Mouse (Mus musculus) heart, embryonic 13.5 days (tissue): ENCODE results near the gene Hdac11. TPM values are rescaled to one million over a fixed set of nuclear protein-coding genes. Genes with fewer than 3 reads are reported as not detected.

Source experiments
- ATAC-seq: fragments of 200-750 bp; cut with Nextera tagmentation; 2 replicates; pipeline ENCODE4 v1.8.0; 2017; ENCODE audit warnings: moderate TSS enrichment; ENCODE audit not compliant: insufficient number of reproducible peaks, low FRiP score, low TSS enrichment; ENCODE audit errors: extremely low read depth
- H3K27ac ChIP-seq: fragments of 300-500 bp; sonication (generic); replicated peaks from 2 replicates; pipeline ENCODE4 v1.5.1; 2015; ENCODE audit warnings: moderate library complexity, mild to moderate bottlenecking, inconsistent platforms
- H3K27me3 ChIP-seq: fragments of 300-500 bp; sonication (generic); replicated peaks from 2 replicates; pipeline ENCODE4 v1.6.1; 2015; ENCODE audit warnings: mild to moderate bottlenecking, inconsistent platforms
- H3K36me3 ChIP-seq: fragments of 300-500 bp; sonication (generic); 2 replicates; pipeline ENCODE4 v1.6.1; 2015; ENCODE audit warnings: mild to moderate bottlenecking, inconsistent platforms
- H3K4me1 ChIP-seq: fragments of 300-500 bp; sonication (generic); 2 replicates; pipeline ENCODE4 v1.6.1; 2015; ENCODE audit warnings: inconsistent platforms
- H3K4me2 ChIP-seq: fragments of 300-500 bp; sonication (generic); 2 replicates; pipeline ENCODE4 v1.6.1; 2015; ENCODE audit warnings: inconsistent platforms, mild to moderate bottlenecking, moderate library complexity
- H3K4me3 ChIP-seq: fragments of 300-500 bp; sonication (generic); 2 replicates; pipeline ENCODE4 v1.5.1; 2015; ENCODE audit warnings: moderate library complexity, mild to moderate bottlenecking, inconsistent platforms
- H3K9ac ChIP-seq: fragments of 300-500 bp; sonication (generic); 2 replicates; pipeline ENCODE4 v1.6.1; 2015; ENCODE audit warnings: inconsistent platforms, mild to moderate bottlenecking, moderate library complexity
- H3K9me3 ChIP-seq: fragments of 300-500 bp; sonication (generic); 2 replicates; pipeline ENCODE4 v1.6.1; 2016; ENCODE audit warnings: inconsistent platforms
- WGBS: fragments of 180-500 bp; shearing (Covaris S2); methylation state at CpG from one replicate; pipeline ENCODE4 v1.1.7; 2015; ENCODE audit warnings: mixed read lengths; 5-methylcytosine and 5-hydroxymethylcytosine counted together
- polyA plus RNA-seq: library from polyadenylated mRNA; unstranded; fragments of >200 nt; fragmentation: Nextera tagmentation; extraction: Ambion mirVana; gene quantifications from 2 replicates; pipeline ENCODE4 v1.2.1, GENCODE M21; 2015

Hdac11 gene
- polyA plus RNA-seq, 1 experiment from 2014 or later, result 8.2 TPM

GRCm38 (mm10) chr6:91172381-91172780 lies 15.9 kb downstream of the Hdac11 start:
- H3K9me3 ChIP-seq, result no peaks in the 10 kb centered on the region
- 46% methylated on average over 2 of the region's 2 CpGs for WGBS
- H3K4me3 ChIP-seq, result no peak overlapping the region
- no peaks in the 10 kb centered on the region for H3K27me3 ChIP-seq
- no peak overlapping the region for H3K27ac ChIP-seq
- H3K4me2 ChIP-seq, result no peak overlapping the region
- H3K4me1 ChIP-seq, result peaks cover 11% of the 10 kb centered on the region
- no peak overlapping the region for H3K9ac ChIP-seq
- no peak for ATAC-seq
- peaks cover 41% of the 10 kb centered on the region for H3K36me3 ChIP-seq

- Histone ChIP-seq H3K9ac (no peak overlapping the region), H3K27me3 (peaks cover 3% of the 10 kb centered on the region; the same call in 1 of the 2 replicates), H3K4me2 (no peak overlapping the region), H3K36me3 (peaks cover 39% of the 10 kb centered on the region), H3K27ac (no peak overlapping the region), H3K9me3 (no peaks in the 10 kb centered on the region), H3K4me1 (peaks cover 11% of the 10 kb centered on the region), H3K4me3 (no peak overlapping the region)
- WGBS, result 46% methylated on average over 7 of the region's 7 CpGs
- no peak for ATAC-seq
These were observed 16.9 kb downstream of the Hdac11 start for GRCm38 (mm10) chr6:91173221-91173880.

- no peak overlapping the region for H3K4me2 ChIP-seq
- H3K4me3 ChIP-seq, result no peak overlapping the region
- no peak overlapping the region for H3K27ac ChIP-seq
- ATAC-seq, result no peak
- no peaks in the 10 kb centered on the region for H3K9me3 ChIP-seq
- no peak overlapping the region; the same call in 1 of the 2 replicates for H3K9ac ChIP-seq
- H3K27me3 ChIP-seq, result peaks cover 3% of the 10 kb centered on the region; the same call in 1 of the 2 replicates
- 73% methylated on average over 3 of the region's 3 CpGs for WGBS
- peaks cover 11% of the 10 kb centered on the region for H3K4me1 ChIP-seq
- peaks cover 32% of the 10 kb centered on the region for H3K36me3 ChIP-seq
These were observed 17.7 kb downstream of the Hdac11 start for GRCm38 (mm10) chr6:91174211-91174610.

GRCm38 (mm10) chr6:91180767-91181171 lies 24.3 kb downstream of the Hdac11 start:
- ATAC-seq, result no peak
- Histone ChIP-seq H3K36me3 (no peaks in the 10 kb centered on the region), H3K27me3 (peaks cover 3% of the 10 kb centered on the region), H3K27ac (peak overlapping the region; percentile 43), H3K4me2 (no peak overlapping the region), H3K4me3 (no peak overlapping the region), H3K9ac (no peak overlapping the region), H3K9me3 (no peaks in the 10 kb centered on the region), H3K4me1 (peaks cover 44% of the 10 kb centered on the region)
- WGBS, result 56% methylated on average over 9 of the region's 9 CpGs

GRCm38 (mm10) chr6:91181320-91181719 lies 24.9 kb downstream of the Hdac11 start:
- no peak for ATAC-seq
- peak overlapping the region; percentile 43 for H3K27ac ChIP-seq
- no peaks in the 10 kb centered on the region for H3K36me3 ChIP-seq
- WGBS, result 71% methylated on average over 2 of the region's 2 CpGs
- H3K4me3 ChIP-seq, result no peak overlapping the region
- peaks cover 44% of the 10 kb centered on the region for H3K4me1 ChIP-seq
- no peak overlapping the region for H3K9ac ChIP-seq
- no peaks in the 10 kb centered on the region for H3K9me3 ChIP-seq
- no peak overlapping the region for H3K4me2 ChIP-seq
- H3K27me3 ChIP-seq, result peaks cover 3% of the 10 kb centered on the region

- Histone ChIP-seq H3K27ac (no peak overlapping the region), H3K4me2 (no peak overlapping the region), H3K36me3 (no peaks in the 10 kb centered on the region), H3K4me1 (peaks cover 45% of the 10 kb centered on the region), H3K27me3 (peaks cover 6% of the 10 kb centered on the region), H3K9me3 (no peaks in the 10 kb centered on the region), H3K4me3 (no peak overlapping the region), H3K9ac (no peak overlapping the region)
- 56% methylated on average over 4 of the region's 4 CpGs for whole genome bisulfite sequencing
- ATAC-seq, result no peak
These were observed 25.6 kb downstream of the Hdac11 start for GRCm38 (mm10) chr6:91182075-91182490.

- H3K4me3 ChIP-seq, result no peak overlapping the region
- H3K4me1 ChIP-seq, result peaks cover 54% of the 10 kb centered on the region
- no peak overlapping the region for H3K27ac ChIP-seq
- ATAC-seq, result no peak
- H3K9ac ChIP-seq, result no peak overlapping the region
- peaks cover 6% of the 10 kb centered on the region for H3K27me3 ChIP-seq
- H3K4me2 ChIP-seq, result no peak overlapping the region
- H3K36me3 ChIP-seq, result no peaks in the 10 kb centered on the region
- no peaks in the 10 kb centered on the region for H3K9me3 ChIP-seq
- 33% methylated on average over 1 of the region's 1 CpGs for WGBS
These were observed 26.6 kb downstream of the Hdac11 start for GRCm38 (mm10) chr6:91183041-91183440.

GRCm38 (mm10) chr6:91183980-91184379 lies 27.5 kb downstream of the Hdac11 start:
- no peak for ATAC-seq
- 49% methylated on average over 2 of the region's 2 CpGs for WGBS
- H3K4me3 ChIP-seq, result no peak overlapping the region
- H3K27ac ChIP-seq, result no peak overlapping the region
- no peaks in the 10 kb centered on the region for H3K9me3 ChIP-seq
- no peak overlapping the region for H3K9ac ChIP-seq
- peaks cover 54% of the 10 kb centered on the region for H3K4me1 ChIP-seq
- H3K36me3 ChIP-seq, result no peaks in the 10 kb centered on the region
- peaks cover 6% of the 10 kb centered on the region for H3K27me3 ChIP-seq
- H3K4me2 ChIP-seq, result no peak overlapping the region

GRCm38 (mm10) chr6:91184776-91185175 lies 28.3 kb downstream of the Hdac11 start:
- H3K4me1 ChIP-seq, result peaks cover 54% of the 10 kb centered on the region
- WGBS, result 56% methylated on average over 3 of the region's 3 CpGs
- no peaks in the 10 kb centered on the region for H3K9me3 ChIP-seq
- no peak for ATAC-seq
- H3K9ac ChIP-seq, result no peak overlapping the region
- H3K27ac ChIP-seq, result no peak overlapping the region
- peaks cover 6% of the 10 kb centered on the region for H3K27me3 ChIP-seq
- no peaks in the 10 kb centered on the region for H3K36me3 ChIP-seq
- no peak overlapping the region for H3K4me3 ChIP-seq
- no peak overlapping the region for H3K4me2 ChIP-seq

GRCm38 (mm10) chr6:91185502-91185901 lies 29.0 kb downstream of the Hdac11 start:
- H3K4me1 ChIP-seq, result peaks cover 47% of the 10 kb centered on the region
- WGBS, result 83% methylated on average over 5 of the region's 5 CpGs
- H3K4me2 ChIP-seq, result no peak overlapping the region
- H3K9me3 ChIP-seq, result no peaks in the 10 kb centered on the region
- H3K4me3 ChIP-seq, result no peak overlapping the region
- H3K9ac ChIP-seq, result no peak overlapping the region
- ATAC-seq, result no peak
- H3K27me3 ChIP-seq, result peaks cover 6% of the 10 kb centered on the region
- no peaks in the 10 kb centered on the region for H3K36me3 ChIP-seq
- no peak overlapping the region for H3K27ac ChIP-seq

- Histone ChIP-seq H3K27ac (no peak overlapping the region), H3K4me2 (no peak overlapping the region), H3K36me3 (no peaks in the 10 kb centered on the region), H3K4me3 (no peak overlapping the region), H3K4me1 (peaks cover 40% of the 10 kb centered on the region), H3K9ac (no peak overlapping the region), H3K9me3 (no peaks in the 10 kb centered on the region), H3K27me3 (peaks cover 6% of the 10 kb centered on the region)
- 50% methylated on average over 4 of the region's 4 CpGs for WGBS
- ATAC-seq, result no peak
These were observed 29.9 kb downstream of the Hdac11 start for GRCm38 (mm10) chr6:91186161-91186931.
